Mouse (Mus musculus): ENCODE measurements around the gene Chmp2a.

DNA sequence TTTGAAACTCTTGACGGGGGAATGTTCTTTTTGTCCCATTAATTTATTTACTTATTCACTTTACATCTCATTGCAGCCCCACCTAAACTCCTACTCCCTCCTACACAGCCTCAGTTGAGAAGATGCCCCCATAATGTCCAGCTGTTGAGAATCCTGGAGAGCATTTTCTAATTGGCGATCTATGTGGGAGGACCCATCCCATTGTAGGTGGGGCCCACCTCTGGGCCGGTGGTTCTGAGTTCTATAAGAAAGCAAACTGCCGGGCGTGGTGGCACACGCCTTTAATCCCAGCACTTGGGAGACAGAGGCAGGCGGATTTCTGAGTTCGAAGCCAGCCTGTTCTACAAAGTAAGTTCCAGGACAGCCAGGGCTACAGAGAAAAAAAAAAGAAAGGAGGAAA is 47.7 kb downstream of the Chmp2a start:
- TF ChIP-seq CTCF (IDR thresholded peaks at IDR 0.05; ENCODE audit: extremely low read depth, insufficient read depth, insufficient read length, insufficient replicate concordance) (no peak), POLR2A (IDR thresholded peaks at IDR 0.05; ENCODE audit: low read depth, low read length) (no peak)

All from spleen, adult 2 months (tissue).